Mouse (Mus musculus) forelimb bud, embryonic 11.5 days (tissue): ENCODE results near the gene Specc1l.

Source experiments
- DNase-seq: peaks from one replicate; pipeline ENCODE4 v3.0.0-alpha.2; 2012; ENCODE audit warnings: low read depth, low spot score

Gene Specc1l

DNA sequence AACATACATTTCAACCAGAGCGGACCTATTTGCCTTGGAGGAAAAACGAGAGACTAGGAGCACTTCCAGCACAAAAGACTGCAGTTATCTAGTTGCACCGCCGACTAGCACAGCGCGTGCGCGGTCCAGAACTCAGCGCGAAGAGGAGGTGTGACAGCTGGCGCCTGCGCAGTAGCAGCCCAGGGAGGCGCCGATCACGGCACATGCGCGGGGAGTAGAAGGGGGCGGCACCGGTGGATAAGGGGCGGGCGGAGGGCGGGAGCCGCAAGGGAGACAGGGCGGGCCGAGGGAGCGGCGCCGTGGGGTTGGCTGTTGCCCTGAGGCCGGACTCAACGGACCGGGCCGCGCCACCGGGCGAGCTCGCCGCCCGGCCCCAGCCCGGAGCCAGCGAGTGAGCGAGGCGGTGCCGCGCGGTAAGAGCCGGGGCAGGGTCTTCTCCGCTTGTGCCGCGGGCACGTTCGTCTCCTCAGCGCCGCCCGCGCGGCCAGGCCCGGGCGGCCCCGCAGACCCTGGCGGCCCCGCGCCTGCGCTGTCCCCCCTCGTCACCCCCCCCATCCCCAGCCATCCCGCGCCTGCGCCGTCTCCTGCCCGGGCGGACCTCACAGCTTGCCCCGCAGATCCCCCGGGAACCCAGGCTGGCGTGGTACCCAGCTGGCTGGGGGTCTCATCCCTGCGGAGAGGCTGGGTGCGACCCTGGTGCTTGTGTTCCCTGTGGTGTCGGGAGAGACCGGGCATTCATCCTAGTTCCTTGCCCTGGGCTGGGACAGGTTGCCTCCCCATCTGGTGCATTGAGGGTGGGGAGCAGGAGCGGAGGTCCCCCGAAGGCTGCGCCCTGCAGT is at the start of gene Specc1l:
Gene Specc1l (plus strand): TSS at position 267 of the 839 bp plus-strand sequence.
- DNase-seq, result peak; percentile 95

DNA sequence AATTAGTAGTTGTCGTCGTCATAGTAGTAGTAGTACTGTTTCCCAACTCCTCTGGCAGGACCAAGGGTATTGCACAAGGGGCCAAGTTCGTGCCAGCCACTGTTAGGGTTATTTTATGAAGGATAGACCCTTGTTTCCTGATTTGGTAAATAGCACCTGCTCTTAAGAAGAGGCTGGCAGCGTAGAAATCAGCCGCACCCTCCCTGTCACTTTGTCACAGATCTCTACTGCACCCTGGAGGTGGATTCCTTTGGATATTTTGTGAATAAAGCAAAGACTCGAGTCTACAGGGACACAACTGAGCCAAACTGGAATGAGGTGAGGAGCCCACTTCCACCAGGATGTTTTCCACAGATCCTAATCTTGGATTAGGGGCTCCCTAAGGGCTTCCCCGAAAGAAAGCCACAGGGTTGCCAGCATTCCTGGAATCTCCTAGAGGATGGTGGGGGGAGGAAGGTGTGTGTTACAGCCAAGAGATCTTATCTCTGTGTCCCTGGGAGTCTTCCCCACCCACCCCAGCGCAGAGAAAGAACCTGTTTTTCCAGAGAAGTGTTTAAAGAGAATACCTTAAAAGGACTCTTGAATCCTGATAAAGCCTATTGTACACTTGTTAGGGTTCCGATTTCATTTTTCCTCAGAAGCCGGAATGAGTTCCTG is 45.9 kb upstream of the Specc1l start:
- no peak for DNase-seq

DNA sequence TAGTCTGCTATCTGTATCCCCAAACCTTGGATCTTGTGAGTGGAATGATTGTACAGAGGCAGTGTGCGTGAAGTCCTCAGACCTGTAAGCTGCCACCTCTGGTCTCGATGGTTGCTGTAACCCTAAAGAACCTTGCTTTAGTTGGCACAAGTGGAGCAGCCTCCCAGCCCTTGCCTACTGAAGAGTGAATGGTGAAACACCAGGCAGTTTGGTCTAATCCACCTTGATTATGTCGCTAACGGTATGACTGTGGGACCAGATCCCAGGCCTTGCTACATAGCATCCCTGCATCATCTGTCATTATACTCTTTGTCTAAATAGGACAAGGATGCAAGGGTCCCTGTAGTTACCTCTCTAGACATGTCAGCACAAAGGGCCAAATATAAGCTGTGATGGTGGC is 45.3 kb upstream of the Specc1l start:
- DNase-seq, result no peak

DNA sequence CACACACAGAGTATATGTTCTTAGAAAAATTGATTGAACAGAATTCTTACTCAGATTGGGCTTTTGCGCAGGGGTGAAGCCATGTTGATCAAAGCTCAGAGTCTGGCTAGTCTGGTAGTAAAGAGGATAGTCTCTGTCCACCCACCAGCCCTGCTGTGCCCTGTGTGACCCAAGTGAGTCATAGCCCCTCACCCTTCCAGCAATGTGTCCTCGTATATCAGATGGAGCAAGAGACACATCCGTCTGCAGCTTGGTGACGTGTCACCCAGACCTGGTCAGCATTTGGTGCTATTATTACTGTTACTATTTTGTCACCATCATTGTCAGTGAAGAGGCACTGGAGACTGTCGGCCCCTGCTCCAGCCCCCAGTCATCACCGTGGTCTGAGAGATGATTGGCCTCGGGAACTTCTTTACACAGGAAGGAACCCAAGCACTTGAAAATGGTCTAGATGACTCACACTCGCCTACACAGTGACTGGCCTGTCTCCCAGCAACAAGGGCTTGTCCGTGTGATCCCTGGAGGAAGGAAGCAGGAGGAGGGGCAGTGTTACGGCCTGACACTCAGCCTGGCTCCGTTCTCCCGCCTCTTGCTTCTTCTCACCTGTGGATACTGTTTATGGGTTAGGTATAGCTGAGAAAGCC is 41.5 kb upstream of the Specc1l start:
- no peak for DNase-seq

DNA sequence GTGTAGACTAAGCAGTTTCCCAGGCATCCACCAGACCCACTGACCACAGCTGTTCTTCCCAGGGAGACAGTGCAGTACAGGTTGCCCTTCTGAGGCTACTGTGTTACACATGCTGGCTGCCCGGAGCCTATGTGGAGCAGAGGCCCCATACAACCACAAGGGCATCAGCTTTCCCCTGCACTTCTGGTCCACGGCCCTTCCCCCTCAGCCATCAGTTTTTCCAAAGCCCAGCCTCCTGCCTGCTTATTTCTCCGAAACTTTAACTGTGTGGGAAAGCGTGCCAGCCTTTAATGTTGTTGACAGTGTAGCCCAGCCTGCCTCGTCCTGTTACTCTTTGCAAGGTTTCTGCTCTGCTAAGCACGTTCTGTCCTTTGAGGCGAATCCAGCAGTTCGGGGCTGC is 38.8 kb upstream of the Specc1l start:
- DNase-seq, result no peak

DNA sequence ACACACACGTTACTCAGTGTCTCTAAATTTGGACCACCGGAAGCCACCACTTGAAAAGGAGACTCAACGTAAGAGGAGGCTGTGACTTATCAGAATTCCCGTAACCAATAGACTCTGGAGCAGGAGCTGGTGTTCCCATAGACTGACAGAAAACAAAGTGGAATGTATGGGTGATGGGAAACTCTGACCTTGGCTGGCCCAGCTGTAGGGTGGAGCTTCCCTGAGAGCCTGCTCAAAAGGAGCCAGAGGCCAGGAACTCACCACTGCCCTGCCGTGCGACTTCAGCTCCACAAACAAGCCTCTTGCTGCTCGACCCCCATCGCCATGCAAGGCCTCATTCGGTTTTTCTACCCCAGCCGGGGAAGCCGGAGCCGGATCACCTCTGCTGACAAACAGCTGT is 38.2 kb upstream of the Specc1l start:
- no peak for DNase-seq

DNA sequence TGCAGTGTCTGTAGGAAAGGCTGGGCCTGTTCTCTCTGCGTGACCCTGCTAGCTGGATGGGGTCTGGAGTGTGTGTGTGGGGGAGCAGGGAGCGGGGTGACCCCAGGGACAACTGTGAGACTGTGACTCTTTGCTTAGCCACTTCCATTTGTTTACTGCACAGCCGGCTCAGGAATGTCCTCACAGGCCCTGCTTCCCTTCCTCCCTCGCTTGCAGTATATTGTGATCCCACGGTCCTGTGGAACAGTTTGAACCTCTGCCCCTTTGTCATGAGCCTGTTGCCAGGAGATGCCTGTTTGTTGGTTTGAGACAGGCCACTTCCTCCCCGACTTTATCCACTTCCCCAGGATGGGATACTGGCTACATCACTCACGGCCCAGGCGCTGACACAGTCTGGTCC is 35.4 kb upstream of the Specc1l start:
- no peak for DNase-seq

DNA sequence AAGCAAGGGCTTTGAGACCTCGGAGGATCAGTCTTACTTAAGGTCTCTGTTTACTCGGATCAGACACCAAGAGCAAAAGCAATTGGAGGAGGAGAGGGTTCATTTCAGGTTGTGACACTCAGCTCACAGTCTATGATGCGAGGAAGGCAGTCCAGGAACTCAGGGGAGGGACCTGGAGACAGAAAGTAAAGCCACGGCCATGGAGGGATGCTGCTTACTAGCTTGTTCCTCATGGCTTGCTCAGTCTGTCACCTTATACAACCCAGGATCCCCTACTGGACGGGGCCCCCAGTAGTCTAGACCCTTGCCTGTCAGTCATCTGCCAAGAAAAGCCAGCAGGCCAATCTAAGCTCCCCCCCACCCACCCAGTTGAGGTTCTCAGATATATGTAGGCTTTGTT is 33.0 kb upstream of the Specc1l start:
- no peak for DNase-seq

DNA sequence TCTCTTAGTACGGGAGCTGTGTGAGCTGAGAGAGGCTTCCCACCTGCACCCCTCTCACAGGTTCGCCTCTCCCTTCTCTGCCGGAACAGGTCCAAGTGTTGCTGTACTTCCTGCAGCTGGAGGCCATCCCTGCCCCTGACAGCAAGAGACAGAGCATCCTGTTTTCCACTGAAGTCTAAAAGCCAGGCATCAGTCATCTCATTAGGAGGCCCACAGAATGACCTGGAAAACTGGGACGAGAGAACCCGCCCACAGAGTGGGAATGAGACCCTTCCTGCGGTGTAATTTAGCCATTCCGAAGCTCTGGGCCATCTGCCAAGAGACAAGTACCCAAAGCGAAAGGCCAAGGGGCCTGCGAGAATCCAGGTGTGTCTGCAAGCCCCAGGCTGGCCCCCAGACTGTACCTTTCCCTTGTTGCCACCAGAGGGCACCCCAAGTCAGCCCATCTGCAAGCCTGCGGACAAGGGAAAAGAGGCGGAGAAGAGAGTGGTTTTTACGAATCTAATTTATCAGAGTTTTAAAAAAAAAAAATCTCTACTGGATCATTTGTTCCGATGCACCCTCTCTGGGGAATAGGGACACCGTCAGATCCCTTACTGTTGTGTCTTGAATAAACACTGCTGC is 29.6 kb upstream of the Specc1l start:
- peak; percentile 61 for DNase-seq

DNA sequence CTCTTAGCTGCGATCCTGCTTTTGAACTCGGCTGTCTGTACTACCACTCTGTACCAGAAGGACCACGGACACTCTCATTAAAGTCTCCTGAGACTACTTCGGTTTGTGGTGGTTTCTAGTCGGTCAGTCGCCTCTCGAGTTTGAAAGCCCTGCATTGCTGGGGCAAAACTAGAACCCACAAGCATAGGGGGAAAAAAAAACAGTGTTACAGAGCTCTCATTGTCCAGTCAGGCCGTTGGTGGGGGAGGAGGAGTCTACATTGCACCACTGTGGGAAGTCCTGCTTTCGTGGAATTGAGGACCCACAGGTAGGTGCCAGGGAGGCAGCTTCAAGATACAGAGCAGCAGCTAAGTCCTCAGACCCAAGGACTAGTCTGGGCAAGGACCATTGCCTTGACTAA is 27.0 kb upstream of the Specc1l start:
- no peak for DNase-seq

DNA sequence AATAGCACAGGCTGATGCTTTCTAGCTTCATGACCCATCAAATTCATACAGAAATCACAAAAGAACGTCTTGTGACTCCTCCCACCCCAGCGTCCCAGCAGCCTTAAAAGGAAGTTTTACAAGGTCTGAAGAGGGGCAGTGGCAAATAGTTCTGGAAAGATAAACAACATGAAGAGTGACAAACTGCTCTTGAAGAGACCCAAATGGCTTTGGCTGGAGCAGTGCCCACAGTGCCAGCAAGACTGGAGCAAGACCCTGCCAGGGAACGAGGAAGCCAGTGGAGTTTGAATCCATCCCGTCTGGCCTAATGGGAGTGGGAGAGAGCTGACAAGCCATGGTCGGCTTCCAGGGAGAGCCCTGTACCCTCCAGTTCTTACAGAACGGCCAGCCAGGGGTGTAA is 25.3 kb upstream of the Specc1l start:
- no peak for DNase-seq

DNA sequence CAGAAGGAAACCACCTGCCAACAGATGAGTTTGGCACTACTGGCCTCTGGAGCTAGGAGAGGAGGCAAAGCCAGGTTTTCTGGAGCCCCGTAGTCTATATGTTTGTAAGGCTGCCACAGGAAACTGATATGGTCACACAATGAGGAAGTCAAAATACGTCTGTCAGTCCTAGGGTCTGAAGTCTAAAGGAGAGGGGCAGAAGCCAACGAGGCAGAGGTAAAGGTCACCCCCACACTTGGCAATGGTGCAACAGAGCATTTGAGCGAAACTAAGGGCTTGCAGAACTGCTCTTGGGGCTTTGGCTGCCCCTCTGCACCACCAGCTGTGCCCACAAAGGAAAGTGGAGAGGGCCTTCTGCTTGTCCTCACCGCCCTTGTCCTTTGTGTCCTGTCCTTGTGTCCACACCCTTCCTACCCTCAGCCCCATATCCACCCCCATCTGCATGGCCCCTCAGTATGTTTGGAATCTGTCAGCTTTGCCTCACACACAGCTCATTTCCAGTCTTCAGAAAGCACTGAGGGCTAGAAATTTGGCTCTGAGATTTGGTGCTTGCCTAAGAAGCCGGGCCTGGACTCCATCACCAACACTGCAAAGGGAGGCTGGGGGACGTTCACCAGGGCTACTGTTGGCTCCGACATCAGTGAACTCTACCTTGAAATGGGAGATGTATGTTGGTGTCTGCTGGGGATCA is 24.4 kb upstream of the Specc1l start:
- no peak for DNase-seq

DNA sequence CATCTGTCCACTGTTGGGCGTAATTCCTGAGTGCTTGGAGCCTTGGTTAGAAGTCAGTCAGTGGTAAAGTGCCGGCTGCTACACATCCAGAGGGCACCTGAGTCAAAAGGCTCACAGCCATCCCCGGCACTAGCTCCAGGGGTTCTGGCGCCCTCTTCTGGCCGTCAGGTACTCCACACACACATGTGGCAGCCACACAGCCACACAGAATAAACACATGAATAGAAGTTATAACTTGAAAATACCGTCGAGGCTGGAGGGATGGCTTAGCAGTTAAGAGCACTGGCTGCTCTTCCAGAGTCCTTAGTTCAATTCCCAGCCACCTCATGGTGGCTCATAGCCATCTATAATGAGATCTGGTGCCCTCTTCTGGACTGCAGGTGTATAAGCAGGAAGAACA is 20.2 kb upstream of the Specc1l start:
- no peak for DNase-seq

DNA sequence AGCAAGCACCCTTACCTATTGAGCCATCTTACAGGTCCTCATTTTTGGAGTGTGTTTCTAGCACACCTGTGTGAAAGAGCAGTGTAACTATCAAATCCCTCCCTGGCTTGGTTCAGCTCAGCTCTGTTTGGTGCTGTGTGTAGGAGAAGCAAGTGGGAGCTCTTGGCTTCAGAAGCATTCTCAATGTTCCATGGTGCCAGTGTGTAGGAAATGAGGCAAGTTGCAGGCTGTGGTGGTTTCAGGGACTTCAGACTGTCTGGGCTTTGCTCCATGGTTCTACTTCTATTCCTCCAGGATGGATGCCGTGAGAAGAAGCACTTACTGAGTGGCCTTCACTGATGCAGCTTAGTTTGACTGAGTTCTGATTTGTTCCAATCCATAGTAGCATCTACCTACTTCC is 14.1 kb upstream of the Specc1l start:
- no peak for DNase-seq

DNA sequence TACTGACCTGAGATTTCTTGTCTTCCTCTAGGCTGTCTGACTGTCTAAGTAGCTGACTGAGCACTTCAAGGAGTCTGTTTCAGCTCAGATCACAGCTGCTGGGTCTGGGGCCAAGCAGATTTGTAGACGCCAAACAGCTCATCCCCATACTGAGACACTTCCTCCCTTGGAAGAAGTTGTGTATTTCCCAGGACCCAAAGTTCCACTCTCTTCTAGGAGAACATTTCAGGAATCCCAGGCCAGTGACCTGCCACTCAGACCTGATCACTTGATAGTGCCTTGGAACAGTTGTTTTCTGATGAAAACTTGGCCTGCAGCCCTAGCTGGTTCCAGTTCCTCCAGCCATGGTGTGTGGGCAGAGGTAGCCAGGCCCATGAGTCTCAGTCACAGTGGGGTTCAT is 11.1 kb upstream of the Specc1l start:
- no peak for DNase-seq

DNA sequence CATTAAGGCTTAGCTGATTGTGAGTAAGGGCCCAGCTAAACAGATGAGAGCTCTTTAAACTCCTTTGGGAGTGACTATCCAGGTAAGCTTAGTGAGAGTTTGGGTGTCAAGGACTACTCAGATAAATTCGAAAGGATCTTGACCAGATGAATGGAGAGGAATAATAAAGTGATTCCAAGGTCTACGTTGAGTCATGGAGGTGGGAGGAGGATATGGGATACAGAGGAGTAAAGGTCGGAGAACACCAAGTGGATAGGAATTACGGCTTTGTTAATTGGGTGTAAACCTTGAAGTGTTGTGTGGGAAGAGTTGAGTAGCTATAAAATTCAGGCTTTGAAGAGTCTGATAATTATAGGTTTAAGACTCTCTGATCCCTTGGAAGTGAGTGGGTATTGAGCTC is 5.7 kb upstream of the Specc1l start:
- DNase-seq, result no peak

DNA sequence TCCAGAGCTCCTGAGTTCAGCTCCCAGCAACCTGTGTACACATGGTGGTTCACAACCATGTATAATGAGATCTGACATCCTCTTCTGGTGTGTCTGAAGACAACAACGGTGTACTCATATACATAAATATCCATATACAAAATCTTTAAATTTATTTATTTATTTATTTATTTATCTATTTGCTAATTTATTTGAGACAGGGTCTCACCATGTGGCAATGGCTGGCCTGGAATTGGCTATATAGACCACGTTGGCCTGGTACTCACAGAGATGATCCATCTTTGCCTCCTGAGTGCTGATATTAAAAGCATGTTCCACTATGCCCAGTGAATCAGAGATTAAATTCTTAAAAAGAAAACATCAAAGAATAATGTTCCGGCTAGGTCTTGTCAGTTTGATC is 1.0 kb upstream of the Specc1l start:
- DNase-seq, result no peak

DNA sequence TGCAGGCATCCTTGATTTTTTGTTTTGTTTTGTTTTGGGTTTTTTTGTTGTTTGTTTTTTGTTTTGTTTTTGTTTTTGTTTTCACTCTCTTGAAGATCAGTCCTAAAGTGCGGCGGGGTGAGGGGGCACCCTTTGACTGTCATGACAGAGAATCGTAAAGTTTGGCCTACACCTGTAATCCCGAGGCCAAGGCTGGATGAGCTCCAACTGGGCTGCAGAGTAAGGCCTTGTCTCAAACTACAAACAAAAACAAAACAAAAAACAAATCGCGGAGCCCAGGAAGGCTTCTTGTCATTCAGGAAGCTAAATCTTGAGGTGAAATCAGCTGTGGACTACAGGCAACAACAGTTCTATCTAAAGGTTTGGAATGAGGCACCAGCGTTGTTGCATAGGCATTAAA is 1.1 kb downstream of the Specc1l start:
- no peak for DNase-seq

DNA sequence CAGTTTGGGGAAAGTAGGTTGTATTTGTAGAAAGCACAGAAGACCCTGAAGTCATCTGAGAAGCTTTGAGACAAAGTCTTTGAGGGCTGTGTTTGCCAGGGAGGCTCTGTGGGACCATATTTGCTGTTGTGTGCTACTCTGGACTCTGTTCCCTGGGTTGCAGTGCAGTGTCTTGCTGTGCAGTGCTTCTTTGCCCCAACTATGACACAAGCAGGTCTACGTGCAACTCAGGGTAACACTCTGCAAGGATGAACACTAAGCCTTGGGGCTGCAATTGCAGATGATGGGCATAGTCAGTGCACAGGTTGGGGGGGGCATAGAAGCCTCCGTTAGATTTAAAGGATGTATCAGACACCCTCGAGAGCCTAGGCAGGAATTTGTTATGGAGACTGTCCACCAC is 8.8 kb downstream of the Specc1l start:
- no peak for DNase-seq

DNA sequence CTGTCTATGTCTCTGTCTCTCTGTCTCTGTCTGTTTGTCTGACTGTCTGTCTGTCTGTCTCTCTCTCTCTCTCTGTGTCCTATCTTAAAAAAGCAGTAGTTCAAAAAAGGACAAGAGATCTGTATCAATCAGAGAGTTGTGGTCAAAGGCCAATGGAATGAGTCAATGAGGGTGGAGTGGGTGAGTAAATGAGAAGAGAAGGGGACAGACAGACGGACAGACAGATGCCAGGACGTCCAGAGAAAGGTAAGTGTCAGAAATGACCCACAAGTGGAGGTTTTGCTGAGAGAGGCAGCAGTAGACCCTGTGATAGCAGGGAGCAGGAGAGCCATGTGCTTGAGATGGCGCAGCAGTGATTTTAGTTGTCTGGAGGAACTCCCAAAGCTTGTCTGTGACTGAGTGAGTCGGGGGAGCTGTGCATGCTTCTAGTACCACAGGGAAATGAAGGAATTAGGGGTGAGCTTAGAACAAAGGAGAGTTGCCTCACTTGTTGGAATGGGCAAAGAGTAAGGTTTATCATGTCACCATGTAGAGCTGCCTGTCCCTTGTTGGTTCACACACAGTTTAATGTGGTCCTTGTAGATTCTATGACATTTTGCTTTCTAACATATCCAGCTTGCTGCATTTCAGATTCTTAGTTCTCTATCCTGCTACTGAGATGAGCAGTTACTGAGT is 10.2 kb downstream of the Specc1l start:
- no peak for DNase-seq

DNA sequence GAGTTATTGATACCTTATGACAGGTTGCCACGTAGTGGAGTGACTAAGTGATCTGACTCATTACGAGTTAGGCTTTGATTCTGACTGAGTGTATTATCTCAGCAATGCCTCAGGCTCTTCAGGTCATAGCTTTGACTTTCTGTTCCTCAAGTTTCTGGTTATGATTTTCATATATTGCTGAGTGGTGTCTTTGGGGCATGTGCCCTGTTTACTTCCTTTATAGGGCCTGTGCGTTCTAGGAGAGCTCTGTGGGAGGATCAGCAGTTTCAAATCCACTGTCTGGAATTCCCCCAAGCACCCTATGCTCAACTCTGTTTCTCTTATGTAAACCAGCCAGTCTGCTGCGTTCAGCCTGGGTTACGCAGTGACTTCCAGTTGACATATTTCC is 10.7 kb downstream of the Specc1l start:
- DNase-seq, result no peak
